Mouse (Mus musculus) skeletal muscle tissue, adult 2 months (tissue): ENCODE results near the gene Stac3.

Source experiments
- DNase-seq: peaks from one replicate; pipeline ENCODE4 v3.0.0-alpha.2; 2012; ENCODE audit warnings: low read depth, low spot score

Gene Stac3

GRCm38 (mm10) chr10:127522088-127522581 is 20.6 kb downstream of the Stac3 start, which contains the start of gene Shmt2:
Gene Shmt2, minus strand, starts transcription at chr10:127522444.
- peak; percentile 88 for DNase-seq

- DNase-seq = no peak
These were observed 23.3 kb downstream of the Stac3 start for GRCm38 (mm10) chr10:127524646-127525255.

GRCm38 (mm10) chr10:127526048-127526447 is 24.6 kb downstream of the Stac3 start:
- DNase-seq = no peak

- DNase-seq = no peak
These were observed 25.2 kb downstream of the Stac3 start for GRCm38 (mm10) chr10:127526681-127527080.

- DNase-seq = no peak
These were observed 26.0 kb downstream of the Stac3 start for GRCm38 (mm10) chr10:127527481-127527880.

- DNase-seq = no peak
These were observed 29.5 kb downstream of the Stac3 start for GRCm38 (mm10) chr10:127530945-127531344.

GRCm38 (mm10) chr10:127531548-127531947 is 30.1 kb downstream of the Stac3 start:
- no peak for DNase-seq

- no peak for DNase-seq
These were observed 32.8 kb downstream of the Stac3 start, which contains the start of gene Nxph4 for GRCm38 (mm10) chr10:127534036-127534928. Gene Nxph4, minus strand, starts transcription at chr10:127534559.

GRCm38 (mm10) chr10:127534929-127535384 is 33.5 kb downstream of the Stac3 start:
- DNase-seq = no peak

GRCm38 (mm10) chr10:127536586-127537314 is 35.3 kb downstream of the Stac3 start:
- no peak for DNase-seq

- peak; percentile 66 for DNase-seq
These were observed 36.5 kb downstream of the Stac3 start for GRCm38 (mm10) chr10:127537854-127538583.

- DNase-seq = no peak
These were observed 40.0 kb downstream of the Stac3 start for GRCm38 (mm10) chr10:127541510-127541909.

GRCm38 (mm10) chr10:127542084-127542483 is 40.6 kb downstream of the Stac3 start:
- no peak for DNase-seq

GRCm38 (mm10) chr10:127542720-127543119 is 41.2 kb downstream of the Stac3 start:
- DNase-seq = no peak

GRCm38 (mm10) chr10:127543916-127544315 is 42.4 kb downstream of the Stac3 start:
- no peak for DNase-seq

GRCm38 (mm10) chr10:127544375-127544774 is 42.9 kb downstream of the Stac3 start:
- DNase-seq = no peak

- no peak for DNase-seq
These were observed 45.0 kb downstream of the Stac3 start for GRCm38 (mm10) chr10:127546505-127546904.

GRCm38 (mm10) chr10:127548236-127548635 is 46.8 kb downstream of the Stac3 start:
- DNase-seq = no peak

- no peak for DNase-seq
These were observed 48.4 kb downstream of the Stac3 start for GRCm38 (mm10) chr10:127549892-127550291.

GRCm38 (mm10) chr10:127555703-127556102 is 54.2 kb downstream of the Stac3 start:
- DNase-seq = no peak

- DNase-seq = no peak
These were observed 55.9 kb downstream of the Stac3 start for GRCm38 (mm10) chr10:127557397-127557796.
